Mouse (Mus musculus) adrenal gland, adult 8-10 months (tissue): ENCODE measurements at regions not wholly inside any gene's neighbourhood (a gene's known extent, or its start where the extent isn't known, plus 50 kb on each side); places are given as distances from the start of the nearest gene placed in this dataset.

ENCODE experiments used
- DNase-seq: peaks from one replicate; pipeline ENCODE4 v3.0.0; 2022

DNA sequence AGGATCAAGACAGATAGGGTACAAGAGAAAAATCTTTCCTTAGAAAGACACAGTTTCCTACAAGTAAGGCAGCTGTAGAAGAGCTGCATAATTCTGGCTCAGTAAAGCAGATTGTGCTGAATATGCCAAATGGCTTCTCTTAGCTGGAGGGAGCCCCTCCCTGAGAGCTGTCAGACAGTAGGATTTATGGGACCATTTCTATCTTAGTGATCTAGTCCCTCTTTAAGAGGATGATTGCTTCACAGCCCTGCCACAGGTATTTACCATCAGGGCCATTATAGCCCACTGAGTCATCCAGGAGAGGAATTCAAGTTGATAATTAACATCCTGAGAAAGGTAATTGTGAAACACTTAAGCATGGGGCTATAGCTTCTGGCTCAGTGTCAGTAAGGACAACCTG is 101.5 kb upstream of the Cypt1 start:
- DNase-seq, result no peak

DNA sequence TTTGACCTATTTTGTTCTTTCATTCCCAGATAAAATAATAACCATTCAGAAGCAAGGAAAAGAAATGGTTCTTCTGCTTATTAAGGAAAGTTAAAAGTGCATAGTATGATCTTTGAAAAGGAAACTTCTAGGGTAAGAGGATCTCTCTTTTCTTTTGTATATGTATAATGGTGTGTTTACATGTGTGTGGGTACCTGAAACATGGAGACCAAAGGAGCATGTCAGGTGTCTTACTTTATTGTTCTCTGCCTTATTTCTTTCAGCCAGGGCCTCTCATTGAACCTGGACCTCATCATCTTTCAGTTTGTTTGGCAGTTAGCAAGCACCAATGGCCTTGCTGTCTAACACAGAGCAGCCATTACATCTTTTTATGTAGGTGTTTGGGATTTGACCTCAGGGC is 101.0 kb upstream of the Cypt1 start:
- DNase-seq, result no peak

DNA sequence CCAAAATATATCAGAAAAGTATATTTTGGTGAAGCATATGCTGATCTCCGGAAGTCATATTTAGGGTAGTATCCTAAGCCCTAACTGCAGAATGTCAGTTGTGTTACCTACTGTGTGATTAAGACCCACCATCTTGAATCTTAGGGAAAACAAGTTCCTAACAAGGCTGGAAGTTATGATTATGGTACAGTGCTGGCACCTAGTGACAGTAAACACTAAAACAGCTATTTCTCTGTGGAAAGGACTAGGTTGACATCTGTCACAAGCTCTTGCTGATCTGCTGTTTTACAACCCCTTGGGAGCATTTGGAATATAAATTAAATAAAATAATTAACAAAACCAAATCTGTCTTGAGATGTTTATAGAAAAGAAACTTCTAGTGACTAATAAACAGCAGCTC is 84.6 kb upstream of the Cypt1 start:
- no peak for DNase-seq

- peak; percentile 15 for DNase-seq
Measured at GRCm38 (mm10) chrX:16450496-16451078, 72.1 kb upstream of the Cypt1 start.
